ENCODE assay signal across 12 mouse cellular contexts in the genomic region with DNA sequence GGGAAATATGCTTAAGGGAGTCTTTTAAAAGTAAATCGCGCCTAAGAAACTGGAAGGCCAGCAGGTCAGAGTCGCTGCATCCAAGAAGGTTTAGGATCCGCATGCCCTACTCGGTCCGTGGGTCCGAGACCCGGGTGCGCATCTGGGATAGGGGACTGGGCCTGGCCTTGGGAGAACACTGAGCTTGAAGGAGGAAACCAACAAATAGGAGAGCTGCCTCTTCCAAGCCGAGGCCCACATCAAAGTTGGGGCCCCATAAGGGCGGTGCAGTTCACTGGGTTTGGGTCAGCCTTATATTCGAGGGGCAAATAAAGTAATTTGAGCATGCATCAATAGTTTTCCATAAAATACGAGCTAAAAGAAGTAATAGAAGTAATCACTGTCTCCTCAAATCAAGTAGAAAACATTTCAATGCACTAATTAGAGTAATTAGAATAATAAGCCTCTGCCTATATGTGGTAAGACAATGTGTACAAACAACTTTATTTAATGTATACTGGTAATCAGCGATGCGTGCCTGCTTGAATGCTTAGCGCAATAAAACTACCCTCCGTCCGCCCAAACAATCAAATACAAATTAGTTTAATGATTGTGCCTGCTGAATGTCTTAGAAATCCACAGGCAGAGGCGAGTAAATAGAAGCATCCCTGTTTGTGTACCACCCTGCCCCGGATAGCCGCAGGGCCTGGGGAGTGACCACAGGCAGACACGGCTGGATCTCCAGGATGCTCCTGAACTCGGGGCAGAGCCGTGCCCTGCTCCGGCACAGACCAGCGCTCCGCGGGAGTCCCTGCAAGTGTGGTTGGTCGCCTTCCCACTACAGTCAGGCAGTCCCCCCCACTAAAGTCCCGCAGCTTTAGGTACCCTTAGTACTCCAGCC. TPM values are rescaled to one million over a fixed set of nuclear protein-coding genes. Genes with fewer than 3 reads are reported as not detected.
A peak's percentile ranks its signal among the peaks of the same experiment; 100 is the strongest.
DNase-seq lines count a peak whose midpoint lies in the region; ATAC-seq and TF ChIP-seq lines count a peak whose summit lies in the region.
"Had no signal": no experiment of that assay in that cellular context is flagged by ENCODE, and none has a peak within 500 bp of the region (broad histone marks: within the 10 kb centered on the region; RNA-seq: fewer than 3 reads in every experiment).

No protein-coding gene starts in this region.

- peak; percentile 76 for DNase-seq in ES-CJ7 (ENCODE audit: low read depth, low spot score)
- peak; percentile 71 for DNase-seq in hindbrain, embryonic 11.5 days (ENCODE audit: low spot score)
- no peak for DNase-seq in thymus, postnatal 0 days (ENCODE audit: low spot score)
- DNase-seq in spleen, adult 18-20 months, result no peak
- DNase-seq in layer of hippocampus, adult 11-12 months (ENCODE audit: low spot score), result no peak
- DNase-seq: gastrocnemius, postnatal 25 days; right cerebral cortex, adult 18-20 months; thymus, adult 18-20 months had no signal

- H3K4me1 ChIP-seq in cortical plate, adult 2 months (ENCODE audit: control insufficient read depth, insufficient read depth, low read length), result no peaks in the 10 kb centered on the region; the same call in 1 of the 2 replicates
- H3K4me1 ChIP-seq in hindbrain, embryonic 11.5 days (replicated peaks; ENCODE audit: control insufficient read depth, insufficient read depth, low read length), result peaks cover 3% of the 10 kb centered on the region; the same call in 1 of the 2 replicates
- H3K4me1 ChIP-seq in midbrain, embryonic 15.5 days, result peaks cover 48% of the 10 kb centered on the region

- peak overlapping the region; percentile 79 for H3K9ac ChIP-seq in hindbrain, embryonic 11.5 days (ENCODE audit: low read depth, low read length)
- peak overlapping the region; percentile 41; the same call in 1 of the 2 replicates for H3K9ac ChIP-seq in midbrain, embryonic 15.5 days

- no peaks in the 10 kb centered on the region for H3K9me3 ChIP-seq in hindbrain, embryonic 11.5 days (ENCODE audit: control insufficient read depth, low read length)
- H3K9me3 ChIP-seq in midbrain, embryonic 15.5 days, result no peaks in the 10 kb centered on the region

- no peak for TF ChIP-seq POLR2A in cortical plate, adult 2 months (IDR thresholded peaks at IDR 0.05; ENCODE audit: extremely low read depth, insufficient read depth, low read length)

- under 1% methylated on average over 30 of the region's 30 CpGs for WGBS in hindbrain, embryonic 11.5 days
- WGBS in midbrain, embryonic 15.5 days, result 3% methylated on average over 30 of the region's 30 CpGs

- peak; percentile 70 for ATAC-seq in hindbrain, embryonic 11.5 days (ENCODE audit: low FRiP score)
- ATAC-seq in midbrain, embryonic 15.5 days (replicated peaks), result peak; percentile 59
- ATAC-seq: intestine, embryonic 16.5 days had no signal

- TF ChIP-seq CTCF in cortical plate, adult 2 months (IDR thresholded peaks at IDR 0.05; ENCODE audit: extremely low read depth, insufficient read depth, low read length), result no peak

- no peaks in the 10 kb centered on the region for H3K27me3 ChIP-seq in hindbrain, embryonic 11.5 days (ENCODE audit: control insufficient read depth, insufficient read depth, low read length)
- H3K27me3 ChIP-seq in midbrain, embryonic 15.5 days (replicated peaks), result no peaks in the 10 kb centered on the region

- peak overlapping the region; percentile 26; the same call in 1 of the 2 replicates for H3K4me3 ChIP-seq in cortical plate, adult 2 months (ENCODE audit: insufficient read depth, low read length)
- H3K4me3 ChIP-seq in hindbrain, embryonic 11.5 days (ENCODE audit: low read depth, low read length), result peak overlapping the region; percentile 49
- peak overlapping the region; percentile 47 for H3K4me3 ChIP-seq in midbrain, embryonic 15.5 days

- peak overlapping the region; percentile 85 for H3K4me2 ChIP-seq in hindbrain, embryonic 11.5 days (replicated peaks; ENCODE audit: low read depth, low read length)
- H3K4me2 ChIP-seq in midbrain, embryonic 15.5 days, result peak overlapping the region; percentile 77

- H3K27ac ChIP-seq in cortical plate, adult 2 months (ENCODE audit: insufficient read depth, low read length), result peak overlapping the region; percentile 75
- peak overlapping the region; percentile 94 for H3K27ac ChIP-seq in hindbrain, embryonic 11.5 days (ENCODE audit: low read depth, low read length)
- peak overlapping the region; percentile 88 for H3K27ac ChIP-seq in midbrain, embryonic 15.5 days
- H3K27ac ChIP-seq: macrophage had no signal

- no peaks in the 10 kb centered on the region for H3K36me3 ChIP-seq in hindbrain, embryonic 11.5 days (ENCODE audit: control insufficient read depth, insufficient read depth, low read length)
- H3K36me3 ChIP-seq in midbrain, embryonic 15.5 days (replicated peaks), result no peaks in the 10 kb centered on the region

RNA-seq across cellular contexts. Expression of a gene that starts 9.4 kb away (rescaled TPM):
- 16.3 and 16.7 TPM in 2 replicates for polyA plus RNA-seq in cortical plate, adult 2 months (2012; rRNA removed)
- 44.5 and 64.1 TPM in 2 replicates for polyA plus RNA-seq in hindbrain, embryonic 11.5 days (2014; fragmentation: Nextera tagmentation; extraction: Ambion mirVana)
- 43.0 and 44.0 TPM in 2 replicates for polyA plus RNA-seq in midbrain, embryonic 15.5 days (2015; fragmentation: Nextera tagmentation; extraction: Ambion mirVana)
- not detected in 2 replicates for polyA plus RNA-seq in thymus, postnatal 0 days (2015; fragmentation: Nextera tagmentation; extraction: Ambion mirVana)
- polyA plus RNA-seq: intestine, embryonic 16.5 days; macrophage had no signal

Comparison
In these comparisons a context has a peak if more than half of its experiments do, and no peak if none do; other contexts are left out.
1. DNase-seq: peak in ES-CJ7 (single experiment) and hindbrain, embryonic 11.5 days (single experiment); none in thymus, postnatal 0 days (single experiment), spleen, adult 18-20 months (0 of 2) and layer of hippocampus, adult 11-12 months (single experiment).
2. RNA of a gene that starts 9.4 kb away (polyA plus RNA-seq): 44.5 to 64.1 TPM in hindbrain, embryonic 11.5 days, 43.0 to 44.0 TPM in midbrain, embryonic 15.5 days and 16.3 to 16.7 TPM in cortical plate, adult 2 months; not detected in thymus, postnatal 0 days; every median in the first group is over 10 times any median in the second.
3. Peak in every context shown above with its lines, with median percentiles within 50 percentile points of each other: H3K27ac ChIP-seq and H3K4me3 ChIP-seq.